Mouse (Mus musculus): ENCODE results near the gene Sh3bp1. TPM values are rescaled to one million over a fixed set of nuclear protein-coding genes. Genes with fewer than 3 reads are reported as not detected.
A peak's percentile ranks its signal among the peaks of the same experiment; 100 is the strongest.

Gene Sh3bp1
- total and polyA plus RNA-seq, 3 experiments, result 21.0 to 80.2 TPM; not detected in 1

GRCm38 (mm10) chr15:78876991-78877809, 22.4 kb upstream of the Sh3bp1 start, which contains the start of gene Gga1:
Gga1 (plus strand) TSS chr15:78877190.
- Histone ChIP-seq H3K9ac (ENCODE audit: control insufficient read depth, low read depth, low read length, poor library complexity, severe bottlenecking) (peak within 1 kb of the TSS; percentile 92), H3K9me3 (replicated peaks; ENCODE audit: insufficient read depth, low read length) (no peaks in the 10 kb centered on the region), H3K4me3 (ENCODE audit: control insufficient read depth in 1 of 2, insufficient read depth in 1 of 2, low read depth in 2 of 2, low read length in 2 of 2) (peak within 1 kb of the TSS; percentile 62 to 70), H3K27me3 (ENCODE audit: control insufficient read depth in 1 of 2, insufficient read depth in 2 of 2, low read length in 2 of 2) (no peaks in the 10 kb centered on the region), H3K4me1 (ENCODE audit: control insufficient read depth in 1 of 2, insufficient read depth in 2 of 2, low read length in 2 of 2) (peaks cover 2 to 6% of the 10 kb centered on the region in 2 experiments; a peak in 3 of 4 replicates), H3K36me3 (ENCODE audit: control insufficient read depth in 1 of 2, insufficient read depth in 2 of 2, low read length in 2 of 2) (peaks cover 0 to 8% of the 10 kb centered on the region in 2 experiments; a peak in 2 of 4 replicates), H3K27ac (ENCODE audit: control insufficient read depth, low read depth, low read length) (peak within 1 kb of the TSS; percentile 94), H3K79me2 (ENCODE audit: control insufficient read depth, insufficient read depth, low read length, poor library complexity) (peaks cover 9% of the 10 kb centered on the region)
- peak; percentile 97 for DNase-seq (ENCODE audit: low read depth, low spot score)
- TF ChIP-seq TBP (IDR thresholded peaks at IDR 0.05; ENCODE audit: low read depth, low read length), result peak; percentile 85
- TF ChIP-seq BHLHE40 (IDR thresholded peaks at IDR 0.05; ENCODE audit: borderline replicate concordance, low read depth, low read length), result no peak
- peak; percentile 62 to 76; a peak in 3 of 4 replicates for TF ChIP-seq POLR2A (IDR thresholded peaks at IDR 0.05; ENCODE audit: control insufficient read depth in 1 of 2, insufficient read depth in 1 of 2, low read depth in 1 of 2, low read length in 2 of 2, poor library complexity in 1 of 2)
- TF ChIP-seq JUND (IDR thresholded peaks at IDR 0.05; ENCODE audit: low read depth, low read length), result no peak
- TF ChIP-seq MYC (IDR thresholded peaks at IDR 0.05; ENCODE audit: low read depth, low read length), result peak; percentile 23; the same call in 1 of the 2 replicates
- TF ChIP-seq ETS1 (IDR thresholded peaks at IDR 0.05; ENCODE audit: low read depth, low read length), result peak; percentile 77
- peak; percentile 60 for TF ChIP-seq MXI1 (IDR thresholded peaks at IDR 0.05; ENCODE audit: low read depth, low read length)
- peak; percentile 89 for TF ChIP-seq HCFC1 (IDR thresholded peaks at IDR 0.05; ENCODE audit: low read depth, low read length)
- TF ChIP-seq USF2 (IDR thresholded peaks at IDR 0.05; ENCODE audit: borderline replicate concordance in 1 of 2, insufficient read depth in 1 of 2, low read depth in 1 of 2, low read length in 2 of 2), result no peak
- TF ChIP-seq RAD21 (IDR thresholded peaks at IDR 0.05; ENCODE audit: low read depth, low read length), result no peak
- no peak for TF ChIP-seq ZKSCAN1 (IDR thresholded peaks at IDR 0.05; ENCODE audit: low read depth, low read length)
- no peak for TF ChIP-seq SMC3 (IDR thresholded peaks at IDR 0.05; ENCODE audit: low read depth, low read length)
- no peak for TF ChIP-seq NRF1 (IDR thresholded peaks at IDR 0.05; ENCODE audit: insufficient read depth, low read depth, low read length, poor library complexity, severe bottlenecking)
- TF ChIP-seq RCOR1 (IDR thresholded peaks at IDR 0.05; ENCODE audit: low read depth, low read length), result no peak
- TF ChIP-seq MYB (IDR thresholded peaks at IDR 0.05; ENCODE audit: low read depth, low read length), result no peak
- TF ChIP-seq TAL1 (IDR thresholded peaks at IDR 0.05; ENCODE audit: low read length), result no peak
- no peak for TF ChIP-seq E2F4 (IDR thresholded peaks at IDR 0.05; ENCODE audit: borderline replicate concordance, low read depth, low read length)
- TF ChIP-seq MAFK (IDR thresholded peaks at IDR 0.05; ENCODE audit: borderline replicate concordance, low read depth, low read length), result no peak
- peak; percentile 58; the same call in 1 of the 2 replicates for TF ChIP-seq POLR2AphosphoS2 (IDR thresholded peaks at IDR 0.05; ENCODE audit: low read length)
- no peak for TF ChIP-seq MEF2A (IDR thresholded peaks at IDR 0.05; ENCODE audit: extremely low read depth, insufficient replicate concordance, low read depth, low read length, poor library complexity, severe bottlenecking)
- TF ChIP-seq UBTF (IDR thresholded peaks at IDR 0.05; ENCODE audit: borderline replicate concordance, insufficient read depth, low read depth, low read length), result no peak
- TF ChIP-seq ZMIZ1 (IDR thresholded peaks at IDR 0.05; ENCODE audit: low read depth, low read length), result no peak
- TF ChIP-seq CTCF (IDR thresholded peaks at IDR 0.05 in 2 of 3, conservative IDR thresholded peaks at IDR 0.05 in 1 of 3; ENCODE audit: control insufficient read depth in 1 of 3, insufficient read depth in 1 of 3, low read depth in 2 of 3, low read length in 3 of 3, poor library complexity in 1 of 3, severe bottlenecking in 1 of 3), result peak in 2 of 3 experiments; percentile 3 to 26; a peak in 1 of 6 replicates
- peak; percentile 65; the same call in 1 of the 2 replicates for TF ChIP-seq KAT2A (conservative IDR thresholded peaks at IDR 0.05; ENCODE audit: low read depth, low read length)
- peak; percentile 73; the same call in 1 of the 2 replicates for TF ChIP-seq GABPA (IDR thresholded peaks at IDR 0.05; ENCODE audit: low read depth, low read length)
- TF ChIP-seq ELF1 (IDR thresholded peaks at IDR 0.05; ENCODE audit: low read depth, low read length), result peak; percentile 91
- no peak for TF ChIP-seq TCF12 (IDR thresholded peaks at IDR 0.05; ENCODE audit: low read depth, low read length)
- TF ChIP-seq ZC3H11A (IDR thresholded peaks at IDR 0.05; ENCODE audit: low read depth, low read length), result no peak
- peak; percentile 83 for TF ChIP-seq SIN3A (IDR thresholded peaks at IDR 0.05; ENCODE audit: low read length)
- TF ChIP-seq CHD2 (IDR thresholded peaks at IDR 0.05; ENCODE audit: low read length), result peak; percentile 94
- no peak; a peak in 1 of 4 replicates for TF ChIP-seq EP300 (IDR thresholded peaks at IDR 0.05; ENCODE audit: low read depth in 1 of 2, low read length in 2 of 2)
- TF ChIP-seq POLR2AphosphoS5 (IDR thresholded peaks at IDR 0.05; ENCODE audit: borderline replicate concordance, low read depth, low read length), result no peak
- TF ChIP-seq MAZ (IDR thresholded peaks at IDR 0.05; ENCODE audit: low read depth, low read length), result peak; percentile 94
- TF ChIP-seq GATA1 (IDR thresholded peaks at IDR 0.05; ENCODE audit: low read depth, low read length), result no peak
- no peak for TF ChIP-seq ZNF384 (IDR thresholded peaks at IDR 0.05; ENCODE audit: low read depth, low read length)
